Mouse (Mus musculus): ENCODE results near the gene Ublcp1. TPM values are rescaled to one million over a fixed set of nuclear protein-coding genes. Genes with fewer than 3 reads are reported as not detected.

Gene Ublcp1
- total and polyA plus RNA-seq, 3 experiments: 18.9 to 34.1 (median 26.7) TPM

- Histone ChIP-seq H3K9me3 (replicated peaks; ENCODE audit: low read length) (no peaks in the 10 kb centered on the region), H3K79me2 (replicated peaks; ENCODE audit: control insufficient read depth, extremely low read depth, insufficient read depth, poor library complexity, severe bottlenecking) (no peaks in the 10 kb centered on the region), H3K27me3 (replicated peaks) (no peaks in the 10 kb centered on the region), H3K4me3 (replicated peaks in 1 of 3; ENCODE audit: low read depth in 2 of 3, low read length in 2 of 3, poor library complexity in 1 of 3) (no peak overlapping the region), H3K27ac (ENCODE audit: insufficient read depth, low read depth) (no peak overlapping the region), H3K9ac (ENCODE audit: insufficient read depth, low read depth) (no peak overlapping the region), H3K4me2 (ENCODE audit: insufficient read depth, low read depth, poor library complexity, severe bottlenecking) (no peak overlapping the region), H3K4me1 (ENCODE audit: control insufficient read depth in 1 of 2, insufficient read depth in 2 of 2) (no peaks in the 10 kb centered on the region), H3K36me3 (replicated peaks in 1 of 2; ENCODE audit: control insufficient read depth in 1 of 2, insufficient read depth in 1 of 2, low read length in 1 of 2) (no peaks in the 10 kb centered on the region)
- in situ Hi-C loops (cut with MboI; ENCODE audit: low pct_ligation_motif_present, low pct_unique_long_range_greater_than_20kb, low sequenced_read_pairs) (no loop called here), dilution Hi-C loops (cut with MboI; ENCODE audit: extremely low pct_ligation_motif_present, extremely low pct_unique_long_range_greater_than_20kb, low sequenced_read_pairs) (no loop called here)
- no peak for DNase-seq (ENCODE audit: extremely low read depth)
- TF ChIP-seq ZKSCAN1 (IDR thresholded peaks at IDR 0.05; ENCODE audit: borderline replicate concordance, low read depth, low read length): no peak
- no peak for TF ChIP-seq JUN (IDR thresholded peaks at IDR 0.05; ENCODE audit: insufficient read depth, low read depth, low read length)
- TF ChIP-seq CHD2 (IDR thresholded peaks at IDR 0.05; ENCODE audit: low read length): no peak
Observed at GRCm38 (mm10) chr11:44510371-44510770, 40.1 kb upstream of the Ublcp1 start.

GRCm38 (mm10) chr11:44509906-44510305 lies 39.6 kb upstream of the Ublcp1 start:
- TF ChIP-seq MAX (IDR thresholded peaks at IDR 0.05; ENCODE audit: low read length) (no peak), ZNF384 (IDR thresholded peaks at IDR 0.05; ENCODE audit: low read depth, low read length) (no peak), JUN (IDR thresholded peaks at IDR 0.05; ENCODE audit: insufficient read depth, low read depth, low read length) (no peak), CHD1 (IDR thresholded peaks at IDR 0.05; ENCODE audit: low read depth, low read length) (no peak), SIN3A (IDR thresholded peaks at IDR 0.05; ENCODE audit: low read length) (no peak), ZC3H11A (IDR thresholded peaks at IDR 0.05; ENCODE audit: low read depth, low read length) (no peak), TCF12 (IDR thresholded peaks at IDR 0.05; ENCODE audit: low read depth, low read length) (no peak), IRF4 (IDR thresholded peaks at IDR 0.05; ENCODE audit: low read depth, low read length) (no peak)
- Histone ChIP-seq H3K36me3 (replicated peaks in 1 of 2; ENCODE audit: control insufficient read depth in 1 of 2, insufficient read depth in 1 of 2, low read length in 1 of 2) (no peaks in the 10 kb centered on the region), H3K79me2 (replicated peaks; ENCODE audit: control insufficient read depth, extremely low read depth, insufficient read depth, poor library complexity, severe bottlenecking) (no peaks in the 10 kb centered on the region), H3K4me3 (replicated peaks in 1 of 3; ENCODE audit: low read depth in 2 of 3, low read length in 2 of 3, poor library complexity in 1 of 3) (no peak overlapping the region), H3K9me3 (replicated peaks; ENCODE audit: low read length) (no peaks in the 10 kb centered on the region), H3K27me3 (replicated peaks) (no peaks in the 10 kb centered on the region), H3K27ac (ENCODE audit: insufficient read depth, low read depth) (no peak overlapping the region), H3K4me2 (ENCODE audit: insufficient read depth, low read depth, poor library complexity, severe bottlenecking) (no peak overlapping the region), H3K4me1 (ENCODE audit: control insufficient read depth in 1 of 2, insufficient read depth in 2 of 2) (peaks cover 0 to 3% of the 10 kb centered on the region in 2 experiments; a peak in 2 of 4 replicates), H3K9ac (ENCODE audit: insufficient read depth, low read depth) (no peak overlapping the region)
- no peak for DNase-seq (ENCODE audit: extremely low read depth)
- in situ Hi-C loops (cut with MboI; ENCODE audit: low pct_ligation_motif_present, low pct_unique_long_range_greater_than_20kb, low sequenced_read_pairs): no loop called here
- dilution Hi-C loops (cut with MboI; ENCODE audit: extremely low pct_ligation_motif_present, extremely low pct_unique_long_range_greater_than_20kb, low sequenced_read_pairs): no loop called here

GRCm38 (mm10) chr11:44508876-44509275 lies 38.6 kb upstream of the Ublcp1 start:
- H3K36me3 ChIP-seq (replicated peaks in 1 of 2; ENCODE audit: control insufficient read depth in 1 of 2, insufficient read depth in 1 of 2, low read length in 1 of 2): no peaks in the 10 kb centered on the region
- dilution Hi-C loops (cut with MboI; ENCODE audit: extremely low pct_ligation_motif_present, extremely low pct_unique_long_range_greater_than_20kb, low sequenced_read_pairs) (no loop called here), in situ Hi-C loops (cut with MboI; ENCODE audit: low pct_ligation_motif_present, low pct_unique_long_range_greater_than_20kb, low sequenced_read_pairs) (no loop called here)
- no peak for DNase-seq (ENCODE audit: extremely low read depth)
- no peaks in the 10 kb centered on the region for H3K27me3 ChIP-seq (replicated peaks)
- peaks cover 9 to 13% of the 10 kb centered on the region in 2 experiments for H3K4me1 ChIP-seq (ENCODE audit: control insufficient read depth in 1 of 2, insufficient read depth in 2 of 2)
- H3K4me2 ChIP-seq (ENCODE audit: insufficient read depth, low read depth, poor library complexity, severe bottlenecking): no peak overlapping the region
- H3K9ac ChIP-seq (ENCODE audit: insufficient read depth, low read depth): no peak overlapping the region
- H3K4me3 ChIP-seq (replicated peaks in 1 of 3; ENCODE audit: low read depth in 2 of 3, low read length in 2 of 3, poor library complexity in 1 of 3): no peak overlapping the region
- no peaks in the 10 kb centered on the region for H3K9me3 ChIP-seq (replicated peaks; ENCODE audit: low read length)
- no peaks in the 10 kb centered on the region for H3K79me2 ChIP-seq (replicated peaks; ENCODE audit: control insufficient read depth, extremely low read depth, insufficient read depth, poor library complexity, severe bottlenecking)
- no peak for TF ChIP-seq MXI1 (IDR thresholded peaks at IDR 0.05; ENCODE audit: low read depth, low read length)
- TF ChIP-seq NELFE (IDR thresholded peaks at IDR 0.05; ENCODE audit: low read depth, low read length): no peak
- TF ChIP-seq RAD21 (IDR thresholded peaks at IDR 0.05; ENCODE audit: low read depth, low read length): no peak
- TF ChIP-seq JUND (conservative IDR thresholded peaks at IDR 0.05; ENCODE audit: low read depth, low read length): no peak
- no peak for TF ChIP-seq KAT2A (IDR thresholded peaks at IDR 0.05; ENCODE audit: insufficient replicate concordance, low read length)
- no peak for TF ChIP-seq TBP (conservative IDR thresholded peaks at IDR 0.05; ENCODE audit: low read depth, low read length)
- no peak for TF ChIP-seq CTCF (conservative IDR thresholded peaks at IDR 0.05 in 1 of 2, IDR thresholded peaks at IDR 0.05 in 1 of 2; ENCODE audit: low read depth in 2 of 2, low read length in 2 of 2)
- TF ChIP-seq CHD1 (IDR thresholded peaks at IDR 0.05; ENCODE audit: low read depth, low read length): no peak
- TF ChIP-seq ELF1 (IDR thresholded peaks at IDR 0.05; ENCODE audit: low read depth, low read length): no peak
- TF ChIP-seq ZC3H11A (IDR thresholded peaks at IDR 0.05; ENCODE audit: low read depth, low read length): no peak
- no peak for TF ChIP-seq E2F4 (IDR thresholded peaks at IDR 0.05; ENCODE audit: insufficient replicate concordance, low read depth, low read length)
- TF ChIP-seq RCOR1 (conservative IDR thresholded peaks at IDR 0.05; ENCODE audit: low read depth, low read length): no peak
- TF ChIP-seq ETS1 (conservative IDR thresholded peaks at IDR 0.05; ENCODE audit: low read depth, low read length): no peak
- TF ChIP-seq SMC3 (IDR thresholded peaks at IDR 0.05; ENCODE audit: low read depth, low read length): no peak
- no peak for TF ChIP-seq NRF1 (IDR thresholded peaks at IDR 0.05; ENCODE audit: low read depth, low read length)
- H3K27ac ChIP-seq (ENCODE audit: insufficient read depth, low read depth): no peak overlapping the region

Measured in CH12.LX (cell line).